Mouse (Mus musculus) induced T-regulatory cell, adult 2 months (primary cell): ENCODE results near the gene Bsdc1.
A peak's percentile ranks its signal among the peaks of the same experiment; 100 is the strongest.

Experiments
- DNase-seq: peaks from one replicate; pipeline ENCODE4 v3.0.0-alpha.2; 2012; ENCODE audit warnings: low read depth

The Bsdc1 gene

GRCm38 (mm10) chr4:129479863-129480262, 18.5 kb downstream of the Bsdc1 start:
- no peak for DNase-seq

- no peak for DNase-seq
These were observed 19.7 kb downstream of the Bsdc1 start for GRCm38 (mm10) chr4:129481090-129481489.

GRCm38 (mm10) chr4:129490972-129491880, 29.8 kb downstream of the Bsdc1 start, which contains the start of the genes Tssk3 and Fam229a:
Tssk3 (minus strand) TSS chr4:129491022.
Fam229a (plus strand) TSS chr4:129491190.
- peak; percentile 48 for DNase-seq

GRCm38 (mm10) chr4:129494681-129495080, 33.3 kb downstream of the Bsdc1 start:
- DNase-seq = no peak

GRCm38 (mm10) chr4:129495672-129496562, 34.5 kb downstream of the Bsdc1 start:
- DNase-seq = peak; percentile 67

- peak; percentile 79 for DNase-seq
These were observed 35.2 kb downstream of the Bsdc1 start for GRCm38 (mm10) chr4:129496631-129497030.

- DNase-seq = no peak
These were observed 37.6 kb downstream of the Bsdc1 start for GRCm38 (mm10) chr4:129498941-129499340.

GRCm38 (mm10) chr4:129500017-129500416, 38.6 kb downstream of the Bsdc1 start:
- no peak for DNase-seq

GRCm38 (mm10) chr4:129500607-129501566, 39.5 kb downstream of the Bsdc1 start:
- peak; percentile 91 for DNase-seq

- no peak for DNase-seq
These were observed 41.0 kb downstream of the Bsdc1 start for GRCm38 (mm10) chr4:129502327-129502888.

- no peak for DNase-seq
These were observed 41.6 kb downstream of the Bsdc1 start for GRCm38 (mm10) chr4:129502901-129503444.

- DNase-seq = no peak
These were observed 44.1 kb downstream of the Bsdc1 start for GRCm38 (mm10) chr4:129505511-129505910.

- peak; percentile 81 for DNase-seq
These were observed 46.3 kb downstream of the Bsdc1 start for GRCm38 (mm10) chr4:129507434-129508236.

- no peak for DNase-seq
These were observed 46.8 kb downstream of the Bsdc1 start for GRCm38 (mm10) chr4:129508237-129508515.

- no peak for DNase-seq
These were observed 47.6 kb downstream of the Bsdc1 start for GRCm38 (mm10) chr4:129508834-129509600.

GRCm38 (mm10) chr4:129509650-129510049, 48.3 kb downstream of the Bsdc1 start:
- no peak for DNase-seq

GRCm38 (mm10) chr4:129510723-129511412, 49.5 kb downstream of the Bsdc1 start:
- no peak for DNase-seq

- no peak for DNase-seq
These were observed 50.2 kb downstream of the Bsdc1 start for GRCm38 (mm10) chr4:129511413-129512096.
